Mouse (Mus musculus) midbrain, postnatal 0 days (tissue): ENCODE data around the gene Tenm2. TPM values are rescaled to one million over a fixed set of nuclear protein-coding genes. Genes with fewer than 3 reads are reported as not detected.

ENCODE experiments used
- ATAC-seq: fragments of 200-750 bp; cut with Nextera tagmentation; 2 replicates; pipeline ENCODE4 v1.8.0; 2017; ENCODE audit warnings: moderate number of reproducible peaks, mild to moderate bottlenecking, moderate TSS enrichment, moderate library complexity; ENCODE audit not compliant: low FRiP score
- DNase-seq: peaks from one replicate; pipeline ENCODE4 v3.0.0-alpha.2; 2015; ENCODE audit warnings: low spot score
- H3K27ac ChIP-seq: fragments of 300-500 bp; sonication (generic); 2 replicates; pipeline ENCODE4 v1.5.1; 2014; ENCODE audit warnings: low read depth, mild to moderate bottlenecking, low read length, mixed read lengths
- H3K27me3 ChIP-seq: fragments of 300-500 bp; sonication (generic); 2 replicates; pipeline ENCODE4 v1.6.1; 2014; ENCODE audit warnings: low read length, control low read depth, mixed read lengths; ENCODE audit not compliant: insufficient read depth
- H3K36me3 ChIP-seq: fragments of 300-500 bp; sonication (generic); 2 replicates; pipeline ENCODE4 v1.6.1; 2014; ENCODE audit warnings: low read length, control low read depth, mixed read lengths; ENCODE audit not compliant: insufficient read depth
- H3K4me1 ChIP-seq: fragments of 300-500 bp; sonication (generic); 2 replicates; pipeline ENCODE4 v1.6.1; 2014; ENCODE audit warnings: mild to moderate bottlenecking, control low read depth, antibody characterized with exemption, low read length, mixed read lengths; ENCODE audit not compliant: insufficient read depth
- H3K4me2 ChIP-seq: fragments of 300-500 bp; sonication (generic); 2 replicates; pipeline ENCODE4 v1.6.1; 2014; ENCODE audit warnings: low read depth, mild to moderate bottlenecking, low read length, mixed read lengths; ENCODE audit not compliant: poor library complexity, severe bottlenecking
- H3K4me3 ChIP-seq: fragments of 300-500 bp; sonication (generic); 2 replicates; pipeline ENCODE4 v1.5.1; 2014; ENCODE audit warnings: low read depth, mild to moderate bottlenecking, low read length, moderate library complexity
- H3K9ac ChIP-seq: fragments of 300-500 bp; sonication (generic); replicated peaks from 2 replicates; pipeline ENCODE4 v1.6.1; 2014; ENCODE audit warnings: mild to moderate bottlenecking, low read length, moderate library complexity, mixed read lengths; ENCODE audit not compliant: poor library complexity, severe bottlenecking
- H3K9me3 ChIP-seq: fragments of 300-500 bp; sonication (generic); 2 replicates; pipeline ENCODE4 v1.6.1; 2016; ENCODE audit warnings: low read length, control low read depth
- CTCF ChIP-seq: IDR thresholded peaks from 2 replicates; pipeline ENCODE4 v1.5.1; 2016; ENCODE audit warnings: antibody characterized with exemption, mild to moderate bottlenecking
- WGBS: fragments of 180-500 bp; shearing (Covaris S2); extraction: QIAGEN DNeasy Blood & Tissue Kit; methylation state at CpG from one replicate; pipeline ENCODE4 v1.1.7; 2014; 5-methylcytosine and 5-hydroxymethylcytosine counted together
- polyA plus RNA-seq: library from polyadenylated mRNA; unstranded; fragments of >200 nt; fragmentation: Nextera tagmentation; extraction: Ambion mirVana; gene quantifications from 2 replicates; pipeline ENCODE4 v1.2.1, GENCODE M21; 2015
- total RNA-seq: library from RNA; depleted of rRNA; stranded (reverse); fragments of >200 nt; gene quantifications from 2 replicates; pipeline ENCODE4 v1.2.3, GENCODE M21; 2014

Gene Tenm2
- total and polyA plus RNA-seq, 2 experiments from 2014 or later: 62.6 to 138 TPM

GRCm38 (mm10) chr11:36246152-36246551, 989.6 kb downstream of the Tenm2 start:
- H3K4me1 ChIP-seq: peaks cover 12% of the 10 kb centered on the region; the same call in 1 of the 2 replicates
- H3K9me3 ChIP-seq: no peaks in the 10 kb centered on the region
- ATAC-seq: no peak
- H3K36me3 ChIP-seq: no peaks in the 10 kb centered on the region
- H3K27ac ChIP-seq: no peak overlapping the region
- 64% methylated on average over 3 of the region's 3 CpGs for WGBS
- no peak overlapping the region for H3K9ac ChIP-seq
- H3K27me3 ChIP-seq: no peaks in the 10 kb centered on the region
- H3K4me2 ChIP-seq: no peak overlapping the region
- TF ChIP-seq CTCF: peak; percentile 64
- DNase-seq: peak; percentile 42
- no peak overlapping the region for H3K4me3 ChIP-seq

DNA sequence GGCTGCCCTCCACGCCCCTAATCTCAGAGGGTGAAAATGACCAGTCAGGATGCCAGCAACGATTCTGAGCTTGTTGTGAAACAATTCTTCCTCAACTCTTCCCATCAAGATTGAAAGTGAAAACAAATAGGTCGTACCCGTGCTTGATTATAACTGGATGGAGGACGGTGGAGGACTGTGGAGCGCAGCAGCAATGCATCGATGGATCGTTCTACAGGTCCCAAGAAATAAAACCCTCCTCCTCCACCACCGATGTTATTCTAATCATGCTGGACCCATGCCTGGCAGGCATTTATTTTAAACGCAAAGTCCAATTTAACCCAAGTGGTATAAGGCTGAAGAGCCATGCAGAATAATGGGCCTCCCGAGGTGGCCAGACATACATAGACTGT, 991.3 kb downstream of the Tenm2 start:
- H3K9ac ChIP-seq: no peak overlapping the region
- ATAC-seq: no peak
- peaks cover 12% of the 10 kb centered on the region; the same call in 1 of the 2 replicates for H3K4me1 ChIP-seq
- H3K9me3 ChIP-seq: no peaks in the 10 kb centered on the region
- H3K4me3 ChIP-seq: no peak overlapping the region
- H3K4me2 ChIP-seq: no peak overlapping the region
- no peak for TF ChIP-seq CTCF
- WGBS: 77% methylated on average over 11 of the region's 11 CpGs
- no peak for DNase-seq
- no peaks in the 10 kb centered on the region for H3K36me3 ChIP-seq
- peak overlapping the region; percentile 73 for H3K27ac ChIP-seq
- H3K27me3 ChIP-seq: no peaks in the 10 kb centered on the region

- no peaks in the 10 kb centered on the region for H3K9me3 ChIP-seq
- WGBS: 29% methylated on average over 18 of the region's 18 CpGs
- TF ChIP-seq CTCF: no peak
- H3K4me3 ChIP-seq: no peak overlapping the region
- ATAC-seq: peak; percentile 49; the same call in 1 of the 2 replicates
- peak; percentile 84 for DNase-seq
- no peaks in the 10 kb centered on the region for H3K36me3 ChIP-seq
- peaks cover 12% of the 10 kb centered on the region; the same call in 1 of the 2 replicates for H3K4me1 ChIP-seq
- H3K9ac ChIP-seq: 0 out of 2 replicates have a peak overlapping the region, but pooled peaks have one; percentile 2
- H3K27ac ChIP-seq: peak overlapping the region; percentile 73
- H3K27me3 ChIP-seq: no peaks in the 10 kb centered on the region
- peak overlapping the region; percentile 2; the same call in 1 of the 2 replicates for H3K4me2 ChIP-seq
These were observed 991.8 kb downstream of the Tenm2 start for GRCm38 (mm10) chr11:36243747-36244490.

DNA sequence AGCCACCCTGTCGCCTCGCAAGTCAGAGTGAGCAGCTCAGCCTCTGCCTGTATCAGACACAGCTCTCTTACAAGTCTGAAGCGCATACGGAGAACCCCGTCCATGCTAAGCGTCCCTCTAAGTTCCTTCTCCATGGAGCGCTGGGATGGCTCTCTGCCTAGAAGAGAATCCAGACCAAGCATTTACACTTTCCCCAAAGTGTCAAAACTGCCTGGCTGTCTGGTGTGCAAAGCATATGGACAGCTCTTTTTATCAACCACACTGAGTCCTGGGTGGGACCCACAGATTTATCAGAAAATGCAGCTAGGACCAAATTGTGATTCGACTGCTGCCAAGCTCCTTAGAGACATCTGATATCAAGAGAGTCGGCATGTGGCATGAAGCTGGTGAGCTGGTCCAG, 996.9 kb downstream of the Tenm2 start:
- Histone ChIP-seq H3K27me3 (no peaks in the 10 kb centered on the region), H3K9ac (no peak overlapping the region), H3K9me3 (no peaks in the 10 kb centered on the region), H3K4me3 (no peak overlapping the region), H3K4me1 (peaks cover 10% of the 10 kb centered on the region; the same call in 1 of the 2 replicates), H3K4me2 (no peak overlapping the region), H3K36me3 (no peaks in the 10 kb centered on the region), H3K27ac (no peak overlapping the region)
- no peak for ATAC-seq
- no peak for DNase-seq
- 85% methylated on average over 9 of the region's 9 CpGs for WGBS
- TF ChIP-seq CTCF: no peak

DNA sequence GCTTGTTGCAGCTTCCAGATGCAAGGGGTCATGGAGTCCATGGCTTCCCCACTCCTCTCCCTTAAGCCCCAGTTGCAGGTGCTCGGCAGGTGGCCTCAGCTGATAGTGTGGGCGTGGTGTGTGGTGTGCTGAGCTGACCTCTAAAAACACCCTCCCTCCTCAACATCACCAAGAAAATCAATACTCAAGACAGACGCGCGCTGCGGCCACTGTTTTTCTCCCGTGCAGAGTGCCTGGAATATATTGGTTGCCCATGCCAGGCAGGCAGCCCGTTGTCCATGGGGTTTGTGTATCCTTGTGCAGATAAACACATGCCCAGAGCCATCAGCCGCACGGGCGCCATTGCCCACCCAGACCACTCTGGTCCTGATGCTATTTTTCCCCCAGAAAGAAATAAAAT, 1007.1 kb downstream of the Tenm2 start:
- DNase-seq (no peak), ATAC-seq (no peak)
- no peak for TF ChIP-seq CTCF
- H3K27ac ChIP-seq: no peak overlapping the region
- 80% methylated on average over 11 of the region's 11 CpGs for WGBS
- H3K4me3 ChIP-seq: no peak overlapping the region
- no peaks in the 10 kb centered on the region for H3K4me1 ChIP-seq
- H3K36me3 ChIP-seq: no peaks in the 10 kb centered on the region
- H3K27me3 ChIP-seq: no peaks in the 10 kb centered on the region
- H3K9ac ChIP-seq: no peak overlapping the region
- no peaks in the 10 kb centered on the region for H3K9me3 ChIP-seq
- no peak overlapping the region for H3K4me2 ChIP-seq

GRCm38 (mm10) chr11:36228196-36228595, 1007.6 kb downstream of the Tenm2 start:
- Histone ChIP-seq H3K36me3 (no peaks in the 10 kb centered on the region), H3K4me3 (no peak overlapping the region), H3K27ac (no peak overlapping the region), H3K27me3 (no peaks in the 10 kb centered on the region), H3K4me1 (no peaks in the 10 kb centered on the region), H3K9ac (no peak overlapping the region), H3K9me3 (no peaks in the 10 kb centered on the region), H3K4me2 (no peak overlapping the region)
- ATAC-seq (no peak), DNase-seq (no peak)
- no peak for TF ChIP-seq CTCF
- 64% methylated on average over 6 of the region's 6 CpGs for WGBS
